Mouse (Mus musculus) urinary bladder, adult 18-20 months (tissue): ENCODE data around the gene Bbs1.
"Not testable (repeated sequence)": the region's sequence is repeated elsewhere in the genome, so short reads cannot be mapped to it uniquely, and the experiment has no call there.

Source experiments
- DNase-seq, 2 experiments: peaks; one replicate each; pipeline ENCODE4 v3.0.0; 2022; ENCODE audit warnings: low spot score in 2 of 2, mixed read lengths in 2 of 2

Bbs1 gene

DNA sequence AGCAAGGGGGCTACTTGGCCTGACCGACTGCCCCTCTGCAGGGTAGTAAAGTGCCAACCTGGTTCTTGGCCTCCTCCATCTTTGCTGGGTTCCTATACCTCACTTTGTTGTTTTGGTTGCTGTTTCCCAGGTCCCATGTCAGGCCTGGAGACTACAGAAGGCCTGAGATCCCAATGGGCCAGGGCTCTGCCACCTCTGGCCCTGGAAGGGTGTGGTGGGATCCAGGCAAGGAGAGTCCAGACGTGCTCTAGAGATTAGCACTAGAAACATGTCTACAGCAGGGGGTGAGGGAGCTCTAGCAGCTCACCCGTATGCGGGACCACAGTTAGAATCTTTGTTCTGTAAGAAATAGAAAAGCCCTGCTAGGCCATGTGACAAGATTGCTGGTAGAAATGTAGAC, 22.5 kb downstream of the Bbs1 start:
- no peak for DNase-seq

DNA sequence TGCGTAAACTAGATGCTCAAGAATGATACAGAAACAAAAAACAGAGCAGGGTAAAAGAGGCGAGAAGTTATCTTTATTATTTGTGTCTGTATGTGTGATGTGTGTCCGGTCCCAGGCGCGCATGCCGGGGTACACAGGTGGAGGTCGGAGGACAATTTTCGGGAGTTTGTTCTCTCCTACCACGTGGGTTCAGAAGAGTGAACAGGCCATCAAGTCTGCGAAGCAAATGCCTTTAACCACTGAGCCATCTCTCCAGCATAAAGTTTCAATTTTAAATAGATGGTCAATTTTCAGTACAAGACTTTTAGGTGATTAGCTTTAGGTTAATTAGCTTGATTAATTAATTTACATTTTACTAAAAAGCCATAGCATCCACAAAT, 27.1 kb downstream of the Bbs1 start:
- DNase-seq = no peak

GRCm38 (mm10) chr19:4878405-4879323, 27.8 kb downstream of the Bbs1 start, which contains the start of gene Zdhhc24:
TSS of gene Zdhhc24 (plus strand) at chr19:4878668.
- DNase-seq = peak; percentile 91 to 98

GRCm38 (mm10) chr19:4877785-4878184, 28.6 kb downstream of the Bbs1 start, which contains the start of gene Actn3:
TSS of gene Actn3 (minus strand) at chr19:4877909.
- DNase-seq = peak; percentile 8 to 59

DNA sequence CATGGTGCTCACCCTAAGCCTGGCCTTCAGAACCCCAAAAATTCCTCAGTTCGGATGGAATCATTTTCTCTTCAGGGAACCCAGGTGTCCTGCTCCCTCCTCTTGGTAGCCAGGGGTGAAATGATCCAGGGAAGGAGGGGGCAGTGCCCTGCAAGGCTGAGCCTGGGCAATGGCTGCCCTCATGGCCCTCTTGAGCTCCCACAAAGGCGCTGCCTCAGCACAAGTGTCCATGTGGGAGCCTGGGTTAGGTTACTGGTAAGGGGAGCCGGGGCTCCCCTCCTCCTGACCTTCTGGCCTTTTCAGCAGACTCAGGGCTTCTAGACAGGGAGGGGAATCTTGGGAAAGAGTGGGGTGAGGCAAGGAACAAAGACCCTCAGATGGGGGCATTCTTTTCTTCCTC, 29.7 kb downstream of the Bbs1 start:
- DNase-seq = no peak

DNA sequence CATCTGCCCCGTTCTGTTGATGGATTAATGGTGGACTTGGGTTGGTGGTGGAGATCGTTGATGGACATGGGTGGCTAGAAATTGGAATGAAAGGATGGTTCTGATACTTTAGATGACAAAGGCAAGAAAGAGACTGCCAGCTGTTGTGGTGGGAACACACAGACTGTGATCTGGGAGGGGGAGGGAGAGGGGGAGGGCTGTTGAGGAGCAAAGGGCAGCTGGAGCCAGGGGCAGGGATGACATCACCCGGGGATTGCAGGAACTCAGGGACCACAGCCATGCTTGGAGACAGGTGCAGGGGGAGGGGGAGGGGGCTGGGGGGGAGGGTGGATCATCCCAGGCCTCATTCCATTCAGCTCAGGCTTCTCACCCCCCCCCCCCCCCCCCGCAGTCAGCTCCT, 30.2 kb downstream of the Bbs1 start:
- DNase-seq = no peak

GRCm38 (mm10) chr19:4874613-4875012, 31.8 kb downstream of the Bbs1 start:
- DNase-seq = not testable (repeated sequence)

DNA sequence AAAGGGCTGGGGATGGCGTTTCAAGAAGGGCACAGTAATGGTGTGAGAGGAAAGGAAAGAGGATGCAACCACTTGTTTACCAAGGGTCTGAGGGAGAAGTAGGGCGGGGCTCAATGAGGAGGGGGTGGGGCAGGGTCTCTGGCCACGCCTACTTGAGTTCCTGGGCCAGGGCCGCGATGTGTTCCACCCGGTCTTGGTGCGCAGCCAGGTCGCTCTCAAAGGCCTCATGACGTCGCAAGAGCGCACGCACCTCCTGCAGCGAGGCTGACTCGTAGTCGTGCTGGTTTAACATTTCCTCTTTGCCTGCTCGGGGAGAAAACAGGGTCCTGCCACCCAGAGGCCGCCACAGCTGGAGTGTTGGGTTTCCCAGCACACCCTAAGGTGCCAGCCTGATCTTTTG, 41.3 kb downstream of the Bbs1 start:
- no peak for DNase-seq

GRCm38 (mm10) chr19:4863048-4863447, 43.4 kb downstream of the Bbs1 start:
- no peak for DNase-seq

GRCm38 (mm10) chr19:4859081-4859480, 47.3 kb downstream of the Bbs1 start:
- no peak for DNase-seq

DNA sequence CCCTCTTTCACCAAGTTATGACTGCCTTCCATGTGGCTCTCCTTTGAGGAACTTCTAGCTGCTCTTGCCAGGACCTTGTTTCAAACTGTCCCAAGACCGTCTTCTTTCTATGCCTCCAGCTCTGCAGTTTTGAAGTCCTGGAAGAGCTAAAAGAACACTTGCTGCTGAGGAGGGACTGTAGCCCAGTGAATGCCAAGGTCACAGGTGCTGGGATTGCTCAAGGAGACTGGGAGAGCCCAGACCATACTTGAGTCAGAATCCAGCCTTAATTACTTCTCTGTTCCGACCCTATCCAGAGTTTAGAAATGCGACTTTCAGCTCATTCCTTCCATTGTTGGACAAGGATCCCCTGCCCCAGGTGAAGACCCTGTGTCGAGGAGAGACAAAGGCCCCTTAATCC, 50.5 kb downstream of the Bbs1 start:
- no peak for DNase-seq

- DNase-seq = no peak
Measured at GRCm38 (mm10) chr19:4855470-4855820, 51.0 kb downstream of the Bbs1 start.

- peak; percentile 69 to 89 for DNase-seq
Measured at GRCm38 (mm10) chr19:4854552-4855469, 51.6 kb downstream of the Bbs1 start, which contains the start of gene Ctsf. TSS of gene Ctsf (plus strand) at chr19:4855130.

GRCm38 (mm10) chr19:4850281-4850680, 56.1 kb downstream of the Bbs1 start:
- no peak for DNase-seq

GRCm38 (mm10) chr19:4849800-4850199, 56.6 kb downstream of the Bbs1 start:
- DNase-seq = no peak

- DNase-seq = no peak
Measured at GRCm38 (mm10) chr19:4847490-4847889, 58.9 kb downstream of the Bbs1 start.

GRCm38 (mm10) chr19:4845846-4846245, 60.6 kb downstream of the Bbs1 start:
- DNase-seq = no peak

DNA sequence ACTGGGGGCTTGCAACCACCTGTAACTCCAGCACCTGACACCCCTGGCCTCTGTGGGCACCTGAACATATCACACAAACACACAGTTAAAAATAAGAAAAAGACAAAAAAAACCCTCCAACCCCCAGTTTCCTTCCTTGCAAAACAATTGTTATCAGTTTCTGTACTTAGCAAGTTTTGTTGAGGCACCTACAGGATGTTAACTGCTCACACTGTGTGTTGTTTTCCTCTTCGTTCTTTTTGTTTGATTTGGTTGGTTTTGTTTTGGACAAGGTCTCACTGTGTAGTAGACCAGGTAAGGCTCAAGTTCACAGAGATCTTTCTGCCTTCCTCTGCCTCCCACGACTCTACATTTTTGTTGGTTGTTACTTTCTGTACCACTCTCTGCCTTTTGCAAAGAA, 63.8 kb downstream of the Bbs1 start:
- DNase-seq = no peak

- DNase-seq = no peak
Measured at GRCm38 (mm10) chr19:4840848-4841247, 65.6 kb downstream of the Bbs1 start.

GRCm38 (mm10) chr19:4839149-4839548, 67.3 kb downstream of the Bbs1 start, which contains the start of the genes Ccs and Ccdc87:
TSS of gene Ccs (minus strand) at chr19:4839332.
TSS of gene Ccdc87 (plus strand) at chr19:4839366.
- DNase-seq = peak; percentile 95 to 96

GRCm38 (mm10) chr19:4838526-4839140, 67.8 kb downstream of the Bbs1 start:
- no peak for DNase-seq

GRCm38 (mm10) chr19:4837049-4837448, 69.4 kb downstream of the Bbs1 start:
- DNase-seq = no peak
